Mouse (Mus musculus) embryonic facial prominence, embryonic 13.5 days (tissue): Measurements from ENCODE around the gene Myo5a. TPM values are rescaled to one million over a fixed set of nuclear protein-coding genes. Genes with fewer than 3 reads are reported as not detected.

Experiments used
- ATAC-seq: fragments of 200-750 bp; cut with Nextera tagmentation; 2 replicates; pipeline ENCODE4 v1.8.0; 2017; ENCODE audit warnings: low read depth; ENCODE audit not compliant: insufficient number of reproducible peaks, insufficient read depth, low FRiP score, low TSS enrichment
- H3K27ac ChIP-seq: fragments of 300-500 bp; sonication (generic); 2 replicates; pipeline ENCODE4 v1.5.1; 2015; ENCODE audit warnings: moderate library complexity, mild to moderate bottlenecking, inconsistent platforms
- H3K27me3 ChIP-seq: fragments of 300-500 bp; sonication (generic); 2 replicates; pipeline ENCODE4 v1.6.1; 2015; ENCODE audit warnings: mild to moderate bottlenecking, inconsistent platforms
- H3K36me3 ChIP-seq: fragments of 300-500 bp; sonication (generic); 2 replicates; pipeline ENCODE4 v1.6.1; 2015; ENCODE audit warnings: mild to moderate bottlenecking, inconsistent platforms
- H3K4me1 ChIP-seq: fragments of 300-500 bp; sonication (generic); 2 replicates; pipeline ENCODE4 v1.6.1; 2015; ENCODE audit warnings: inconsistent platforms
- H3K4me2 ChIP-seq: fragments of 300-500 bp; sonication (generic); 2 replicates; pipeline ENCODE4 v1.6.1; 2015; ENCODE audit warnings: moderate library complexity, mild to moderate bottlenecking, inconsistent platforms
- H3K4me3 ChIP-seq: fragments of 300-500 bp; sonication (generic); 2 replicates; pipeline ENCODE4 v1.5.1; 2015; ENCODE audit warnings: mild to moderate bottlenecking, inconsistent platforms
- H3K9ac ChIP-seq: fragments of 300-500 bp; sonication (generic); 2 replicates; pipeline ENCODE4 v1.6.1; 2015; ENCODE audit warnings: mild to moderate bottlenecking, inconsistent platforms
- H3K9me3 ChIP-seq: fragments of 300-500 bp; sonication (generic); 2 replicates; pipeline ENCODE4 v1.6.1; 2016; ENCODE audit warnings: inconsistent platforms
- WGBS: fragments of 180-500 bp; shearing (Covaris S2); methylation state at CpG from one replicate; pipeline ENCODE4 v1.1.7; 2015; ENCODE audit warnings: mixed read lengths; 5-methylcytosine and 5-hydroxymethylcytosine counted together
- polyA plus RNA-seq: library from polyadenylated mRNA; unstranded; fragments of >200 nt; fragmentation: Nextera tagmentation; extraction: Ambion mirVana; gene quantifications from 2 replicates; pipeline ENCODE4 v1.2.1, GENCODE M21; 2015

Myo5a gene
- polyA plus RNA-seq, 1 experiment from 2014 or later = 20.1 TPM

GRCm38 (mm10) chr9:75040566-75040965 is 30.2 kb upstream of the Myo5a start:
- H3K9ac ChIP-seq = no peak overlapping the region
- no peaks in the 10 kb centered on the region for H3K9me3 ChIP-seq
- WGBS = 92% methylated on average over 2 of the region's 2 CpGs
- H3K4me1 ChIP-seq = peaks cover 19% of the 10 kb centered on the region
- H3K4me3 ChIP-seq = no peak overlapping the region
- H3K27me3 ChIP-seq = no peaks in the 10 kb centered on the region
- ATAC-seq = no peak
- H3K27ac ChIP-seq = no peak overlapping the region
- H3K4me2 ChIP-seq = no peak overlapping the region
- H3K36me3 ChIP-seq = peaks cover 14% of the 10 kb centered on the region; the same call in 1 of the 2 replicates

GRCm38 (mm10) chr9:75041840-75042525 is 28.8 kb upstream of the Myo5a start:
- no peak overlapping the region for H3K9ac ChIP-seq
- 81% methylated on average over 2 of the region's 2 CpGs for WGBS
- ATAC-seq = no peak
- H3K9me3 ChIP-seq = no peaks in the 10 kb centered on the region
- H3K4me2 ChIP-seq = no peak overlapping the region
- peaks cover 15% of the 10 kb centered on the region for H3K4me1 ChIP-seq
- H3K4me3 ChIP-seq = no peak overlapping the region
- H3K36me3 ChIP-seq = peaks cover 25% of the 10 kb centered on the region
- H3K27ac ChIP-seq = no peak overlapping the region
- no peaks in the 10 kb centered on the region for H3K27me3 ChIP-seq

GRCm38 (mm10) chr9:75043191-75043590 is 27.6 kb upstream of the Myo5a start:
- H3K27ac ChIP-seq = no peak overlapping the region
- WGBS = 94% methylated on average over 2 of the region's 2 CpGs
- no peaks in the 10 kb centered on the region for H3K9me3 ChIP-seq
- no peak overlapping the region for H3K9ac ChIP-seq
- no peak for ATAC-seq
- peaks cover 25% of the 10 kb centered on the region for H3K36me3 ChIP-seq
- H3K4me2 ChIP-seq = no peak overlapping the region
- H3K4me3 ChIP-seq = no peak overlapping the region
- no peaks in the 10 kb centered on the region for H3K27me3 ChIP-seq
- H3K4me1 ChIP-seq = peaks cover 11% of the 10 kb centered on the region

GRCm38 (mm10) chr9:75047079-75047478 is 23.7 kb upstream of the Myo5a start:
- H3K36me3 ChIP-seq = peaks cover 25% of the 10 kb centered on the region
- no peak overlapping the region for H3K4me2 ChIP-seq
- H3K27ac ChIP-seq = no peak overlapping the region
- no peaks in the 10 kb centered on the region for H3K9me3 ChIP-seq
- H3K27me3 ChIP-seq = no peaks in the 10 kb centered on the region
- H3K9ac ChIP-seq = no peak overlapping the region
- H3K4me1 ChIP-seq = no peaks in the 10 kb centered on the region
- no peak overlapping the region for H3K4me3 ChIP-seq
- no peak for ATAC-seq

- Histone ChIP-seq H3K4me1 (no peaks in the 10 kb centered on the region), H3K4me2 (no peak overlapping the region), H3K4me3 (no peak overlapping the region), H3K9ac (no peak overlapping the region), H3K36me3 (peaks cover 16% of the 10 kb centered on the region), H3K27ac (no peak overlapping the region), H3K27me3 (no peaks in the 10 kb centered on the region), H3K9me3 (no peaks in the 10 kb centered on the region)
- 87% methylated on average over 3 of the region's 3 CpGs for WGBS
- ATAC-seq = no peak
Observed at GRCm38 (mm10) chr9:75049100-75049499, 21.7 kb upstream of the Myo5a start.

GRCm38 (mm10) chr9:75050003-75050402 is 20.8 kb upstream of the Myo5a start:
- Histone ChIP-seq H3K4me2 (no peak overlapping the region), H3K9ac (no peak overlapping the region), H3K4me1 (no peaks in the 10 kb centered on the region), H3K27me3 (no peaks in the 10 kb centered on the region), H3K27ac (no peak overlapping the region), H3K36me3 (peaks cover 19% of the 10 kb centered on the region), H3K9me3 (no peaks in the 10 kb centered on the region), H3K4me3 (no peak overlapping the region)
- 32% methylated on average over 3 of the region's 3 CpGs for WGBS
- ATAC-seq = peak; percentile 43; the same call in 1 of the 2 replicates

GRCm38 (mm10) chr9:75051841-75052240 is 19.0 kb upstream of the Myo5a start:
- Histone ChIP-seq H3K27ac (no peak overlapping the region), H3K9me3 (no peaks in the 10 kb centered on the region), H3K9ac (no peak overlapping the region), H3K4me2 (no peak overlapping the region), H3K27me3 (no peaks in the 10 kb centered on the region), H3K36me3 (peaks cover 15% of the 10 kb centered on the region), H3K4me3 (no peak overlapping the region), H3K4me1 (no peaks in the 10 kb centered on the region)
- ATAC-seq = no peak
- WGBS = 89% methylated on average over 4 of the region's 4 CpGs

GRCm38 (mm10) chr9:75055046-75055445 is 15.8 kb upstream of the Myo5a start:
- ATAC-seq = no peak
- Histone ChIP-seq H3K27me3 (no peaks in the 10 kb centered on the region), H3K4me1 (no peaks in the 10 kb centered on the region), H3K9me3 (no peaks in the 10 kb centered on the region), H3K36me3 (peaks cover 42% of the 10 kb centered on the region), H3K9ac (no peak overlapping the region), H3K4me2 (no peak overlapping the region), H3K27ac (no peak overlapping the region), H3K4me3 (no peak overlapping the region)
- WGBS = 84% methylated on average over 5 of the region's 5 CpGs

- H3K4me3 ChIP-seq = no peak overlapping the region
- H3K9ac ChIP-seq = no peak overlapping the region
- whole genome bisulfite sequencing = 71% methylated on average over 9 of the region's 9 CpGs
- no peaks in the 10 kb centered on the region for H3K4me1 ChIP-seq
- H3K9me3 ChIP-seq = no peaks in the 10 kb centered on the region
- H3K4me2 ChIP-seq = no peak overlapping the region
- no peak overlapping the region for H3K27ac ChIP-seq
- 0 out of 2 replicates have a peak, but pooled peaks cover 2% of the 10 kb centered on the region for H3K36me3 ChIP-seq
- no peaks in the 10 kb centered on the region for H3K27me3 ChIP-seq
- ATAC-seq = no peak
Observed at GRCm38 (mm10) chr9:75064678-75065331, 6.0 kb upstream of the Myo5a start.

- H3K4me2 ChIP-seq = peak overlapping the region; percentile 79
- WGBS = under 1% methylated on average over 75 of the region's 92 CpGs
- no peaks in the 10 kb centered on the region for H3K36me3 ChIP-seq
- H3K27me3 ChIP-seq = no peaks in the 10 kb centered on the region
- H3K9ac ChIP-seq = peak overlapping the region; percentile 85
- H3K4me1 ChIP-seq = peaks cover 9% of the 10 kb centered on the region; the same call in 1 of the 2 replicates
- H3K27ac ChIP-seq = peak overlapping the region; percentile 95
- peak; percentile 94 for ATAC-seq
- H3K4me3 ChIP-seq = peak overlapping the region; percentile 71
- H3K9me3 ChIP-seq = no peaks in the 10 kb centered on the region
Observed at GRCm38 (mm10) chr9:75071029-75071705, 352 bp downstream of the Myo5a start.

GRCm38 (mm10) chr9:75071706-75072192 is 934 bp downstream of the Myo5a start:
- H3K9ac ChIP-seq = peak overlapping the region; percentile 85
- H3K27ac ChIP-seq = peak overlapping the region; percentile 95
- no peaks in the 10 kb centered on the region for H3K9me3 ChIP-seq
- under 1% methylated on average over 29 of the region's 29 CpGs for WGBS
- no peaks in the 10 kb centered on the region for H3K36me3 ChIP-seq
- 0 out of 2 replicates have a peak, but pooled peaks have one; percentile 29 for ATAC-seq
- H3K4me3 ChIP-seq = peak overlapping the region; percentile 71
- no peaks in the 10 kb centered on the region for H3K27me3 ChIP-seq
- H3K4me1 ChIP-seq = peaks cover 9% of the 10 kb centered on the region; the same call in 1 of the 2 replicates
- peak overlapping the region; percentile 79 for H3K4me2 ChIP-seq
